In the genomic region with DNA sequence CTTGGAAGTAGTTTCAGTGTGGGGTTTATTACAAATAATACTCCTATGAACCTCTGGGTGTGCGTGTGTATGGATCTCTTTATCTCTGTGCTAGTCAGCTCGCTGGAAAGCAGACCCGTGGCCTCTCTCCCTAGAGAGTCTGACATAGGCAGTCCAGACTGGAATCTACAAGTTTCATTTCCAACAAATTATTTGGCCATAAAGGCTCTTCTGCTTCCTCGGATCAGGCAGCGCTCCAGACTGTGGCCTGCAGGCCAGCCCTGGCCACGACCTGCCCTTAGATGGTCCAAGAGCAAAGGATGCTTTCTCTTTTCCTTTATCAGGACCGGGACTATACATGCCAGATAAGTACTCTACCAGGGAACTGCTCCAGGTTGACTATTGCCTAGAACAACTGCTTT, we compare ENCODE assay signal across 13 mouse cellular contexts. TPM values are rescaled to one million over a fixed set of nuclear protein-coding genes. Genes with fewer than 3 reads are reported as not detected.
DNase-seq lines count a peak whose midpoint lies in the region; ATAC-seq and TF ChIP-seq lines count a peak whose summit lies in the region.
"Had no signal": no experiment of that assay in that cellular context is flagged by ENCODE, and none has a peak within 500 bp of the region (broad histone marks: within the 10 kb centered on the region; RNA-seq: fewer than 3 reads in every experiment).

No protein-coding gene starts in this region.

- intact Hi-C loops in gastrocnemius, adult 2 months (cut with DNase I), result no loop called here
- intact Hi-C loops in left cerebral cortex, postnatal 4 days (cut with DNase I), result no loop called here
- intact Hi-C loops in left cerebral cortex, postnatal 10 days (cut with DNase I), result no loop called here

- H3K9me3 ChIP-seq in kidney, embryonic 16.5 days (ENCODE audit: low read length), result no peaks in the 10 kb centered on the region
- no peaks in the 10 kb centered on the region for H3K9me3 ChIP-seq in limb, embryonic 14.5 days (ENCODE audit: control insufficient read depth, low read length)
- H3K9me3 ChIP-seq: forebrain, embryonic 15.5 days had no signal

- H3K9ac ChIP-seq in kidney, embryonic 16.5 days (replicated peaks; ENCODE audit: low read length), result no peak overlapping the region
- no peak overlapping the region for H3K9ac ChIP-seq in limb, embryonic 14.5 days (ENCODE audit: low read depth, low read length, severe bottlenecking)
- H3K9ac ChIP-seq: forebrain, embryonic 15.5 days had no signal

- H3K27ac ChIP-seq in kidney, embryonic 16.5 days (ENCODE audit: low read length), result no peak overlapping the region
- H3K27ac ChIP-seq in gastrocnemius, adult 2 months, result peak overlapping the region; percentile 66
- H3K27ac ChIP-seq in limb, embryonic 14.5 days (replicated peaks; ENCODE audit: low read depth, low read length), result no peak overlapping the region
- H3K27ac ChIP-seq: left cerebral cortex, adult 2 months had no signal

- H3K4me3 ChIP-seq in kidney, embryonic 16.5 days (ENCODE audit: low read length), result no peak overlapping the region
- H3K4me3 ChIP-seq in gastrocnemius, adult 2 months, result no peak overlapping the region
- no peak overlapping the region for H3K4me3 ChIP-seq in limb, embryonic 14.5 days (replicated peaks; ENCODE audit: low read length)
- H3K4me3 ChIP-seq: forebrain, embryonic 15.5 days; left cerebral cortex, adult 2 months had no signal

- H3K4me2 ChIP-seq in kidney, embryonic 16.5 days (replicated peaks; ENCODE audit: low read depth, low read length), result no peak overlapping the region
- no peak overlapping the region for H3K4me2 ChIP-seq in limb, embryonic 14.5 days (replicated peaks; ENCODE audit: low read depth, low read length, severe bottlenecking)
- H3K4me2 ChIP-seq: forebrain, embryonic 15.5 days had no signal

- H3K4me1 ChIP-seq in kidney, embryonic 16.5 days (ENCODE audit: insufficient read depth, low read length), result peaks cover 18% of the 10 kb centered on the region
- H3K4me1 ChIP-seq in limb, embryonic 14.5 days (ENCODE audit: control insufficient read depth, insufficient read depth, low read length), result peaks cover 16% of the 10 kb centered on the region

- DNase-seq in kidney, postnatal 10 days, result peak; percentile 60
- peak; percentile 32 for DNase-seq in MN1 (ENCODE audit: low spot score)
- DNase-seq in gastrocnemius, adult 2 months, result peak; percentile 84
- DNase-seq in limb, embryonic 14.5 days (ENCODE audit: low spot score), result peak; percentile 31
- DNase-seq in spleen, postnatal 36 days (ENCODE audit: low spot score in 2 of 2), result no peak
- DNase-seq in left cerebral cortex, postnatal 4 days, result no peak
- DNase-seq in left cerebral cortex, postnatal 10 days (ENCODE audit: extremely low spot score in 1 of 2, low spot score in 2 of 2), result no peak
- DNase-seq: embryo, embryonic 11 days had no signal

- 69% methylated on average over 7 of the region's 7 CpGs for WGBS in kidney, embryonic 16.5 days
- 41% methylated on average over 7 of the region's 7 CpGs for WGBS in limb, embryonic 14.5 days

- TF ChIP-seq POLR2A in limb, embryonic 14.5 days (IDR thresholded peaks at IDR 0.05; ENCODE audit: borderline replicate concordance, extremely low read depth, insufficient read depth, insufficient read length), result no peak

- ATAC-seq in kidney, embryonic 16.5 days (ENCODE audit: low FRiP score, low TSS enrichment), result no peak
- no peak for ATAC-seq in limb, embryonic 14.5 days (ENCODE audit: low FRiP score, low read depth)
- ATAC-seq: activated CD4-positive, CD25-positive, alpha-beta regulatory T cell, adult 4 months had no signal

- H3K27me3 ChIP-seq in kidney, embryonic 16.5 days (ENCODE audit: insufficient read depth, low read length), result no peaks in the 10 kb centered on the region
- no peaks in the 10 kb centered on the region for H3K27me3 ChIP-seq in limb, embryonic 14.5 days (ENCODE audit: control insufficient read depth, insufficient read depth, low read length)
- H3K27me3 ChIP-seq: CH12.LX; forebrain, embryonic 15.5 days had no signal

- TF ChIP-seq CTCF in gastrocnemius, adult 2 months (IDR thresholded peaks at IDR 0.05), result no peak

- no peaks in the 10 kb centered on the region for H3K36me3 ChIP-seq in kidney, embryonic 16.5 days (ENCODE audit: insufficient read depth, low read length)
- H3K36me3 ChIP-seq in limb, embryonic 14.5 days (ENCODE audit: control insufficient read depth, insufficient read depth, low read length), result no peaks in the 10 kb centered on the region
- H3K36me3 ChIP-seq: forebrain, embryonic 15.5 days had no signal

RNA-seq across cellular contexts. Expression of a gene that starts 26.3 kb away (rescaled TPM):
- polyA plus RNA-seq in kidney, embryonic 16.5 days (2015; fragmentation: Nextera tagmentation; extraction: Ambion mirVana), result 33.1 and 34.9 TPM in 2 replicates
- 1 to 10 TPM; 4.1 to 7.0 TPM for total RNA-seq in gastrocnemius, adult 2 months (2021)
- 17.8 and 18.1 TPM in 2 replicates for polyA plus RNA-seq in limb, embryonic 14.5 days (2012; rRNA removed)
- polyA plus RNA-seq in limb, embryonic 14.5 days (2014; fragmentation: Nextera tagmentation; extraction: Ambion mirVana), result 17.8 and 19.4 TPM in 2 replicates
- 10 to 100 TPM; 20.4 to 21.0 TPM for total RNA-seq in left cerebral cortex, postnatal 4 days (2021)
- total RNA-seq in left cerebral cortex, postnatal 10 days (2021), result 10 to 100 TPM; 17.2 to 21.3 TPM

Comparison
In these comparisons a context has a peak if more than half of its experiments do, and no peak if none do; other contexts are left out.
1. DNase-seq: peak in kidney, postnatal 10 days (single experiment), MN1 (single experiment), gastrocnemius, adult 2 months (single experiment) and limb, embryonic 14.5 days (single experiment); none in spleen, postnatal 36 days (0 of 2), left cerebral cortex, postnatal 4 days (single experiment) and left cerebral cortex, postnatal 10 days (0 of 2).